Mouse (Mus musculus) kidney, adult 8-10 months (tissue): ENCODE data around the gene A030014E15Rik.
"Not testable (repeated sequence)": the region's sequence is repeated elsewhere in the genome, so short reads cannot be mapped to it uniquely, and the experiment has no call there.

Source experiments
- DNase-seq, 2 experiments: peaks; one replicate each; pipeline ENCODE4 v3.0.0; 2022

The A030014E15Rik gene

DNA sequence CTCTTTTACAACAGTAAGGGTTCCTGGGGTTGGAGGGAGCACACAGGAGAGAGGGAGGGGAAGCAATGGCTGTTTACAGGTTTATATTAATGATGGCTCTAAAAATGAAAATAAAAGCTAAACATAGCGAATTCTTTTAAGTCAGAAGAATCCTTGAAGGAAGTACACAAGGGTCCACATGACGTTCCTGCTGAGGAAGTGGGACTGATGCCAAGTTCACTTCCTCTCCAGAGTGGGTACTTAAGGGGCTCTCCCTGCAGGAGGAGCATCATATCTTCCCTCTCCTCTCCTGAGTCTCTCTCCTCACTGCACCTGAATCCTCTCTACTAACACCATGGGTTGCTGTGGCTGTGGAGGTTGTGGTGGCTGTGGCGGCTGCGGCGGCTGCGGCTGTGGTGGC is at the start of gene A030014E15Rik:
A030014E15Rik (plus strand) TSS at position 268 of the 400 bp plus-strand sequence.
- DNase-seq = no peak

DNA sequence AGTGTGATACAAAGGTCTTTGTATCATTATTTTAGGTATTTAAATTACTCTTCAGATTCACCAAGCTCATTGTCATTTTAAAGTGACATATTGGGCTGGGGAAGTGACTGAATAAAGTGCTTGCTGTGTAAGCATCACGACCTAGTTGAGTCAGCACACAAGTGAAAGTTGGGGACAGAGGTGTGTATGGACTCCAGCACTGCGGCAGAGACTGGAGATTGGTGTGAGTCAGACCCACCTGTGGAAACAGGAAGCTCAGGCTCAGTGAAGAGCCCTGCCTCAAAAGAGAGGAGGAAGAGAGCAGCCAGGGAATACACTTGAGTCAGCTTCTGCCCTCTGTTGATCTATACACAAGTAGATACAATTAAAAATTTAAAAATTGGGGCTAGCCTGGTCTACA is 45.5 kb upstream of the A030014E15Rik start:
- DNase-seq = no peak

DNA sequence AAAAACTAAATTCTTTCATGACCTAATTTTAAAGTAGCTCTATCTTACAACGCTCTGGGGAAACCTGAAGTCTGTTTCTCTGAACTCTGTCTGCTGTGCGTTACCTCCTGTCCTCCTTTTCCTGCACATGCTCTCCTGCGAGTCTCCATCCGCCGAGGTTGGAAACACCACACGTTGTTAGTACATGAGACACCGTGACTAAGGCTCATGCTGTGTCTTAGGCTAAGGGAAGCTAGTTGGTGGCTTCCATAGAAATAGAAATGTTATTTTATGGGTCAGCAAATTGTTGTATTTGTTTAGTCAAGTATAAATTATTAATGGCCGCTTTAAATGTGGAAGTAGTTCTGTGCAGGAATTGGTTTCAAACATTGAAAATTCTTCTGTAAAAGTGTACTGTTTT is 44.5 kb upstream of the A030014E15Rik start:
- DNase-seq = no peak

DNA sequence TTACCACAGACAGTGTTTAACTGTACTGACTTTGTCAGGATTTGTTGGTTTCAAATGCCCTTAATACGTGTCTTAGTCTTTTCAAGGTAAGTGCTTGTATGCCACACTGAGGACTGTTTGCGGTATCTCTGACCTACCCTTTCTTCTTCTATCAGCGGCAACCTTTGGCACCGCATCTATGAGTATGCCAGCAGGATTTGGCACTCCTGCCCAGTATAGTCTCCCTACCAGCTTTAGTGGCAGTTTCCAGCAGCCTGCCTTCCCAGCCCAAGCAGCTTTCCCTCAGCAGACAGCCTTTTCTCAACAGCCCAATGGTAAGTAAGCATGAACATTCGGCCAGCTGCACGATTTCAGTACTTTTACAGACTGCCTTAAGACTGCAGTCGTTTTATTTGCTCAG is 31.4 kb upstream of the A030014E15Rik start:
- no peak for DNase-seq

- no peak for DNase-seq
Observed at GRCm38 (mm10) chr1:82900567-82900966, 24.1 kb upstream of the A030014E15Rik start.

DNA sequence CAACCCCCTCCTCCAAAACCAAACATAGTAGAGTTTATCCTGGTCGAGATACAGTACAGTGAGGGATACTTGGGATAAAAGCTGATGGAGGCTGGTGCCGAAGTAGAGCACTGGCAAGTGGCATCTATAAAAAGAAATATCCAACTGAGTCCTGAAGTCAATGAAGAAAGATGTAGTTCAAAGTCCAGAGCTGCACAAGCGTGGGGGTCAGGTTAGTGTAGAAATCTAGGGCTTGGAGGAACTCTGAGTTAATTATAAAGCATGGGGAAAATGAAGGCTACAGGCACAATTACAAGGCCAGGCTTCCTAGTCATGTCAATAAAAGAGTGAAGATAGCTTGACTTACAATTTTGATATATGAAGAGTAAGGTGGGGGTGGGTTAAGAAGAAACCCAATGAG is 23.5 kb upstream of the A030014E15Rik start:
- DNase-seq = peak; percentile 28 to 30

DNA sequence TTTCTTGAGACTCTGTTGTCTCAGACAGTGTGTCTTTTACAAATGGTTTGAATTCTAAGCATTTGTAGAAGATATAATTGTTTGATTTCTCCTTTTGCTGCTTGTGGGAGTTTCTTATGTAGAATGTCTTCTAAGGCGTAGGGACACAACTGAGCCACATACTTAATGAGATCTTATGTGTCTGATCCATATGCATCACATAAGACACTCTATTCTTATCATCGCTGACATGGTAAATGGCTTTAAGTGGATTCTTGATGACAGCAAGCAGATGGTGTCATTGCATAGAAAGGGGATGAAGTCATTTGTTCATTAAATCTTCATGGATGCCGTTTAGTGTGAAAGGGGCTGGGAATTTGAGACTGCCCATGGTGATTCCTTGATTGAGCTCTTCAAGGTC is 18.8 kb upstream of the A030014E15Rik start:
- DNase-seq = no peak

DNA sequence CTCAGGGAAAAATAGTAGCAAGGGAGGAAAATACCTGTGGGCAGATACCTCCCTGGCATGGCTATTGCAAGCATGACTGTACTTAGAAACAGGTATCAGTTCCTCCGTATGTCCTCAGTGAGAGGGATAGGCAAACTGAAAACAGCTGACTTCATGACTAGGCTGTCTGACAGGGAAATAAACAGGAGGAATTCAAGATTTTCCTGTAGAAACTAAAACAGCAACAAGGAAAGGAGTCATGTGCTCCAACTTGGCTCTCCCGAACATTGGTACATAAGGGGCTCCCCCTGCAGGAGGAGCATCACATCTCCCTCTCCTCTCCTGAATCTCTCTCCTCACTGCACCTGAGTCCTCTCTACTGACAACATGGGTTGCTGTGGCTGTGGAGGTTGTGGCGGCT is 11.7 kb upstream of the A030014E15Rik start, which contains the start of gene A030005L19Rik:
A030005L19Rik (plus strand) TSS at position 301 of the 400 bp plus-strand sequence.
- DNase-seq = peak in 1 of 2 experiments; percentile 19

DNA sequence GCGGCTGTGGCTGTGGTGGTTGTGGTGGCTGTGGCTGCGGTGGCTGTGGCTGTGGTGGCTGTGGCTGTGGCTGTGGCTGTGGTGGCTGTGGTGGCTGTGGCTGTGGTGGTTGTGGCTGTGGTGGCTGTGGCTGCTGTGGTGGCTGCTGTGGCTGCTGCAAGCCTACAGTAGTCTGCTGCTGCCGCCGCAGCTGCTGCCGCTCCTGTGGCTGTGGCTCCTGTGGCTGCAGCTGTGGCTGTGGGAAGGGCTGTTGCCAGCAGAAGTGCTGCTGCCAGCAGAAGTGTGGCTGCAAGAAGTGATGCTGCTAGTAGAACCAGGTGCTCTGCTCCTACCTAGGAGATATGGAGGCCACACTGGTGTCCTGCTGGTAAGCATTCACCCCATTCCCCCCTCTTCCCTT is 11.3 kb upstream of the A030014E15Rik start:
- not testable (repeated sequence) for DNase-seq

GRCm38 (mm10) chr1:82930558-82930957 is 5.8 kb downstream of the A030014E15Rik start:
- DNase-seq = not testable (repeated sequence)

GRCm38 (mm10) chr1:82931326-82931725 is 6.6 kb downstream of the A030014E15Rik start, which contains the start of gene Gm6217:
Gm6217 (minus strand) TSS chr1:82931399.
- not testable (repeated sequence) for DNase-seq

- peak; percentile 62 to 69 for DNase-seq
Observed at GRCm38 (mm10) chr1:82938666-82939065, 13.9 kb downstream of the A030014E15Rik start.

- not testable (repeated sequence) for DNase-seq
Observed at GRCm38 (mm10) chr1:82942505-82942904, 17.8 kb downstream of the A030014E15Rik start.

- not testable (repeated sequence) for DNase-seq
Observed at GRCm38 (mm10) chr1:82943295-82943694, 18.6 kb downstream of the A030014E15Rik start, which contains the start of gene A030003K21Rik. A030003K21Rik (minus strand) TSS chr1:82943388.

DNA sequence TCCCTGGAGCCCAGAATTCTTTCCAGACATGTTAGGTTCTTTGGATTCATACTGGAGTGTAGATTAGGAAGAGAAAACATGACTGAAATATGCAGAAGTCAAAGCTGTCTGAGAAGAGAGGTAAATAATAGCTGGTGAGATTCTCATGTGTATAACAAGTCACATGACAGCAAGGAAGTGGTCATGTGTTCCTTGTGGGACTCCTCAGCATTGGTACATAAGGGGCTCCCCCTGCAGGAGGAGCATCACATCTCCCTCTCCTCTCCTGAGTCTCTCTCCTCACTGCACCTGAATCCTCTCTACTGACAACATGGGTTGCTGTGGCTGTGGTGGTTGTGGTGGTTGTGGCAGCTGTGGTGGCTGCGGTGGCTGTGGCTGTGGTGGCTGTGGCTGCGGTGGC is 21.3 kb downstream of the A030014E15Rik start:
- DNase-seq = not testable (repeated sequence)

GRCm38 (mm10) chr1:82948601-82949000 is 23.9 kb downstream of the A030014E15Rik start:
- DNase-seq = no peak

DNA sequence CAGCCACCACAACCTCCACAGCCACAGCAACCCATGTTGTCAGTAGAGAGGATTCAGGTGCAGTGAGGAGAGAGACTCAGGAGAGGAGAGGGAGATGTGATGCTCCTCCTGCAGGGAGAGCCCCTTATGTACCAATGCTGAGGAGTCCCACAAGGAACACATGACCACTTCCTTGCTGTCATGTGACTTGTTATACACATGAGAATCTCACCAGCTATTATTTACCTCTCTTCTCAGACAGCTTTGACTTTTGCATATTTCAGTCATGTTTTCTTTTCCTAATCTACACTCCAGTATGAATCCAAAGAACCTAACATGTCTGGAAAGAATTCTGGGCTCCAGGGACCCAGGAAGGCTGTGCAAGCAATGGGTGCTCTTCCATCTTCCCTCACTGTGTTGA is 31.2 kb downstream of the A030014E15Rik start, which contains the start of gene Gm7544:
Gm7544 (minus strand) TSS at position 101 of the 400 bp plus-strand sequence.
- not testable (repeated sequence) for DNase-seq

GRCm38 (mm10) chr1:82959870-82960385 is 35.2 kb downstream of the A030014E15Rik start, which contains the start of gene Gm47955:
Gm47955 (plus strand) TSS chr1:82960286.
- DNase-seq = no peak

DNA sequence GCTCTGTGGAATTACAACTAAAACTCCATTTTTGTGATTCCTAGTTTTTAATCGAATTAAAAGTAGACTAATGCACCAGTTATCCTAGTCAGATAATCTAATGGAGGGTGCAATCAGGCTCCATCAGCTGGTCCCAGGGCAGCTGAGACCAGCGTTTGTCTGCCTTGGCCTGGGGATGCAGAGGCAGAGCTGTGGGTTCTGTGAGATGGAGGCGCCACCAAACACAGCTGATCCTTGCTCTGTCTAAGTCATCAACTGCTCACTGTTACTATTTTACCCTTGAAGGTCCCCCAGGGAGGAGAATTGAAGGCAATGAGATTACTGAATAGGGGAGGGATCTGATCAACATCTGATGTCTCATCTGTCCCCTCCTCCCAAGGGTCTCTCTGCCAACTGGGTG is 41.7 kb downstream of the A030014E15Rik start:
- no peak for DNase-seq

DNA sequence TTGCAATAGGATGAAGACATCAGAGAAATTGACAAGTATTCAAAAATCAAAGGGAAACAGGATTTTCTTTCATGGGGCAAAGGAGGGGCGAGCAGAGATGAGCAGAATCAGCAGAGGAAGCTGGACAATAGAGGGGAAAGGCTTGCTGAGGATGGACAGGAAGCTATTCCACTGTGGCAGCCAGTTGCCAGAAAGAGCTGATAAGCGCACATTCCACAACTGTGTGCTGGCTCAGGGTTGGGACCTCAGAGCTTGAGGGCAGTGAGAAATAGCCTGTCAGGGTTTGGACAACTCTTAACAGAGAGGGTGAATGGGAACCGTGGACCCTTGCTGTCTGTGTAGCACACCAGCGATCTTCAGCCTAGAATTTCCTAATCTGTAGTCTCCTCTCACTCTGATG is 47.3 kb downstream of the A030014E15Rik start:
- peak; percentile 9 to 10 for DNase-seq

- peak in 1 of 2 experiments; percentile 15 for DNase-seq
Observed at GRCm38 (mm10) chr1:82973244-82973643, 48.5 kb downstream of the A030014E15Rik start.

DNA sequence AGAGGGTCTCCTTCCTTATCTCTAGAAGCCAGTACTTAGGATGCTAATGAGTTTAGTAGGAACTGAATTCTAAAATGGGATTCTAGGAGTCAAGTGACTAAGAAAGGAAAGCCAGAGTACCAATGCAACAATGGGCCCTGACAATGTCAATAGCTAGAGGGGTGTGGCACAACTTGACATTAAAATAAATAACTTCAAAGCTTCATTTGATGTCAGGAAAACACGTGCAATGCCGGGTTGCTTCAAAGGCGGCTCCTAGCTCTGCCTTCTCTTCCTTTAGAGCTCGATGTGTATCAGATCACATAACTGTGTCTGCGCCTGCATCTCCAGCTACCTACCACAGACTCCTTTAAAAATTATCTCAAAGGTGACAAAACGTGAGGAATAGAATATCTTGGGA is 49.2 kb downstream of the A030014E15Rik start:
- no peak for DNase-seq

- DNase-seq = no peak
Observed at GRCm38 (mm10) chr1:82974342-82974741, 49.6 kb downstream of the A030014E15Rik start.
